Mouse (Mus musculus) heart, embryonic 14.5 days (tissue): ENCODE measurements around the gene Gadd45a. TPM values are rescaled to one million over a fixed set of nuclear protein-coding genes. Genes with fewer than 3 reads are reported as not detected.

Experiments
- ATAC-seq: fragments of 200-750 bp; cut with Nextera tagmentation; 2 replicates; pipeline ENCODE4 v1.8.0; 2017; ENCODE audit warnings: low read depth, moderate TSS enrichment; ENCODE audit not compliant: insufficient number of reproducible peaks, insufficient read depth, low FRiP score
- H3K27ac ChIP-seq, 2 experiments: fragments of 200-500 bp in 1 of 2; fragments of 300-500 bp in 1 of 2; sonication (generic) in 1 of 2; replicated peaks in 1 of 2; 2 replicates each; pipeline ENCODE4 v1.5.1; 2012 to 2014; ENCODE audit warnings: low read depth in 2 of 2, low read length in 2 of 2, control low read depth in 1 of 2, mild to moderate bottlenecking in 1 of 2, mixed read lengths in 1 of 2; ENCODE audit not compliant: control insufficient read depth in 1 of 2, insufficient read depth in 1 of 2
- H3K27me3 ChIP-seq: fragments of 300-500 bp; sonication (generic); 2 replicates; pipeline ENCODE4 v1.6.1; 2014; ENCODE audit warnings: mild to moderate bottlenecking, low read length, control low read depth; ENCODE audit not compliant: control insufficient read depth, insufficient read depth
- H3K36me3 ChIP-seq: fragments of 300-500 bp; sonication (generic); 2 replicates; pipeline ENCODE4 v1.6.1; 2014; ENCODE audit warnings: mild to moderate bottlenecking, control low read depth, low read length, mixed read lengths; ENCODE audit not compliant: control insufficient read depth, insufficient read depth
- H3K4me1 ChIP-seq, 2 experiments: fragments of 200-500 bp in 1 of 2; fragments of 300-500 bp in 1 of 2; sonication (generic) in 1 of 2; 2 replicates each; pipeline ENCODE4 v1.6.1; 2012 to 2014; ENCODE audit warnings: low read length in 2 of 2, control low read depth in 1 of 2, mixed read lengths in 1 of 2; ENCODE audit not compliant: control insufficient read depth in 2 of 2, insufficient read depth in 2 of 2
- H3K4me2 ChIP-seq: fragments of 300-500 bp; sonication (generic); 2 replicates; pipeline ENCODE4 v1.6.1; 2014; ENCODE audit warnings: mild to moderate bottlenecking, low read length
- H3K4me3 ChIP-seq, 2 experiments: fragments of 200-500 bp in 1 of 2; fragments of 300-500 bp in 1 of 2; sonication (generic) in 1 of 2; 2 replicates each; pipeline ENCODE4 v1.5.1; 2012 to 2014; ENCODE audit warnings: low read length in 2 of 2, mild to moderate bottlenecking in 2 of 2, control low read depth in 1 of 2, low read depth in 1 of 2, moderate library complexity in 1 of 2; ENCODE audit not compliant: control insufficient read depth in 1 of 2, insufficient read depth in 1 of 2
- H3K9ac ChIP-seq: fragments of 300-500 bp; sonication (generic); 2 replicates; pipeline ENCODE4 v1.6.1; 2014; ENCODE audit warnings: mild to moderate bottlenecking, low read length
- H3K9me3 ChIP-seq: fragments of 300-500 bp; sonication (generic); 2 replicates; pipeline ENCODE4 v1.6.1; 2016; ENCODE audit warnings: low read length, control low read depth; ENCODE audit not compliant: control insufficient read depth
- WGBS: fragments of 180-500 bp; shearing (Covaris S2); extraction: QIAGEN DNeasy Blood & Tissue Kit; methylation state at CpG from one replicate; pipeline ENCODE4 v1.1.7; 2014; 5-methylcytosine and 5-hydroxymethylcytosine counted together
- polyA plus RNA-seq: library from polyadenylated mRNA; unstranded; fragments of >200 nt; fragmentation: Nextera tagmentation; extraction: Ambion mirVana; gene quantifications from 2 replicates; pipeline ENCODE4 v1.2.1, GENCODE M21; 2014

The Gadd45a gene
- polyA plus RNA-seq, 1 experiment from 2014 or later, result 4.4 TPM

- Histone ChIP-seq H3K4me1 (peaks cover 2 to 3% of the 10 kb centered on the region in 2 experiments; a peak in 2 of 4 replicates), H3K4me3 (no peak overlapping the region), H3K27ac (no peak overlapping the region), H3K9ac (no peak overlapping the region), H3K9me3 (no peaks in the 10 kb centered on the region), H3K27me3 (no peaks in the 10 kb centered on the region), H3K36me3 (no peaks in the 10 kb centered on the region), H3K4me2 (no peak overlapping the region)
- WGBS, result 78% methylated on average over 7 of the region's 7 CpGs
- no peak for ATAC-seq
These were observed 26.7 kb downstream of the Gadd45a start for GRCm38 (mm10) chr6:67010370-67011216.

GRCm38 (mm10) chr6:67009888-67010287 is 27.4 kb downstream of the Gadd45a start:
- Histone ChIP-seq H3K36me3 (no peaks in the 10 kb centered on the region), H3K4me3 (no peak overlapping the region), H3K9ac (no peak overlapping the region), H3K27me3 (no peaks in the 10 kb centered on the region), H3K9me3 (no peaks in the 10 kb centered on the region), H3K4me1 (peaks cover 2 to 3% of the 10 kb centered on the region in 2 experiments; a peak in 2 of 4 replicates), H3K4me2 (no peak overlapping the region), H3K27ac (no peak overlapping the region)
- no peak for ATAC-seq
- WGBS, result 89% methylated on average over 3 of the region's 3 CpGs

DNA sequence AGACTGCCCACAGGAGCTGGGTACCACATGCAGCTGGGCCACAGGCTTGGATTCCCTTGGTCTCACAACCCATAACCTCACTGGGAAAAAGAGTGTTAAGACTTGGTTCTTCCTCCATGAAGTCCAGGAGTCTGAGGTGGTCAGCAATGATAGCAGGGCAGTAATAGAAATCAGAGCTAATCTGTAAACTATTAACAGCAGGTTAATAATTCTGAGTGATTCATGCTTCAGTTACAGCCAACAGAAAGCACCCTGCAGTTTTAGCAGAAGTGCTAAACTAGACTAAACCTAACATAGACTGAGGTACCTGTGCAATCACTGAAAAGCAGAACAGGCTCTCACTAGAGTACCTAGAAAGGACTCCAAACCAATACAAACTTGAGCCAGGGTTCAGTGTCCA is 37.5 kb downstream of the Gadd45a start:
- no peak overlapping the region for H3K9ac ChIP-seq
- H3K27me3 ChIP-seq, result no peaks in the 10 kb centered on the region
- H3K36me3 ChIP-seq, result no peaks in the 10 kb centered on the region
- H3K4me1 ChIP-seq, result no peaks in the 10 kb centered on the region
- no peak overlapping the region for H3K4me3 ChIP-seq
- no peak overlapping the region for H3K4me2 ChIP-seq
- ATAC-seq, result no peak
- no peaks in the 10 kb centered on the region for H3K9me3 ChIP-seq
- H3K27ac ChIP-seq, result no peak overlapping the region

DNA sequence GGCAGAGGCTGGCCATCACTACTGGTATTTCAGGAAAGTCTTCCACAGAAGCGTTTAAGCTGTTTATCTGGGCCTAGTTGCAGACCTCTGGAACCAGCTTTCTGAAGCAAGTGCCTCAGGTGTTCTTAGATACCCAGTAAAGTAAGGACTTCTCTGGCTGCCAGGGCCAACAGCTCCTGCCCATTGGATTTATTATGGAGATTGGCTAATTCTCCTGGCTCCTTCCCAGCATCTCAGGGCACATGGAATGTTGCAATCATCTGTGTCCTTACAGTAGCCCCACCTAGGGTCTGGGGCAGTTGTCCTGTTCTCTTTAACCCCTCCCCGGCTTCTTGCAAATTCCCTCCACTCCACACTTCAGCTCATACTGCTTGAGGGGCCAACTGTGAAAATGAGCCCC is 38.6 kb downstream of the Gadd45a start:
- ATAC-seq, result no peak
- no peak overlapping the region for H3K27ac ChIP-seq

DNA sequence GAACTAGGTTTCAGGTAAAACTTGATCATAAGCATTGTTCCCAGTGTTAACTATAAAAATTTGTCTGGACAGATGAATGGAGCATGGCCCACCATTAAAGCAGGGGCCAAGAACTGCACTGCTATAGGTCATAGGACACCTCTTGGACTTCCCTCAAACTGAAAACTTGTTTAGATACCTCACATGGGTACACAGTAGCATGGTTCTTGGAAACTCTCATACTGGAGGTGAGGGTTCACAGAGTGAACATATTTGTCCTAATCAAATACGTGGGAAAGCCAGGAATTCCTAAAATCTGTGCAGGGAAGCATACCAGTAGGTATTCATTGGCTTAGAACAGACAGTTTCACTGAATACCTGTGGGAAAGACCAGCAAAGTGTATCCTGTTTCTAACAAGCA is 41.0 kb downstream of the Gadd45a start:
- 86% methylated on average over 1 of the region's 1 CpGs for WGBS
- H3K4me2 ChIP-seq, result no peak overlapping the region

More for the DNA sequence above, 38.6 kb downstream of the Gadd45a start:
- H3K4me3 ChIP-seq, result no peak overlapping the region
- no peaks in the 10 kb centered on the region for H3K4me1 ChIP-seq
- H3K4me2 ChIP-seq, result no peak overlapping the region
- no peaks in the 10 kb centered on the region for H3K27me3 ChIP-seq
- 70% methylated on average over 2 of the region's 2 CpGs for WGBS
- no peaks in the 10 kb centered on the region for H3K9me3 ChIP-seq
- H3K36me3 ChIP-seq, result no peaks in the 10 kb centered on the region
- H3K9ac ChIP-seq, result no peak overlapping the region

GRCm38 (mm10) chr6:66995825-66996224 is 41.4 kb downstream of the Gadd45a start:
- Histone ChIP-seq H3K27me3 (no peaks in the 10 kb centered on the region), H3K4me3 (no peak overlapping the region), H3K36me3 (no peaks in the 10 kb centered on the region), H3K27ac (no peak overlapping the region), H3K9me3 (no peaks in the 10 kb centered on the region), H3K4me1 (peaks cover 10 to 11% of the 10 kb centered on the region in 2 experiments), H3K9ac (no peak overlapping the region), H3K4me2 (no peak overlapping the region)
- 86% methylated on average over 1 of the region's 1 CpGs for WGBS
- no peak for ATAC-seq

More for the DNA sequence above, 41.0 kb downstream of the Gadd45a start:
- Histone ChIP-seq H3K9ac (no peak overlapping the region), H3K4me1 (peaks cover 10 to 11% of the 10 kb centered on the region in 2 experiments), H3K4me3 (no peak overlapping the region), H3K27ac (no peak overlapping the region), H3K36me3 (no peaks in the 10 kb centered on the region), H3K27me3 (no peaks in the 10 kb centered on the region), H3K9me3 (no peaks in the 10 kb centered on the region)
- no peak for ATAC-seq

DNA sequence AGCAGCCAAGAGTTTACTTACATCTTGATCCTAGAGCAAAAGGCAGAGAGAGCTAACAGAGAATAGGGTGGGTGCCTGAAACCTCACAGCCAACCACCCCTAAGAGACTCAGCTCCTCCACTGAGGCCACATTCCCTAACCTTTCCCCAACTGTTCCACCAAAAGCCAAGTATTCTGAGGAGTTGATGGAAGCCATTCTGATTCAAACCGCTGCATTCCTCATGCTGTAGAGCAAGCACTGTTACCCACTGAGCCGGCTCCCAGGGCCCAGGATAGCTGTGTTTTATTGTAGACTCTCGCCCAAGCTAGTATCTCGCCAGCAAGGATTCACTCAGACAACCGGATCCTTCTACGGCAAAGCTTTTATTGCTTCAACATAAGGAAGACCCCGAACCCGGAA is 42.3 kb downstream of the Gadd45a start:
- WGBS, result 94% methylated on average over 8 of the region's 8 CpGs
- Histone ChIP-seq H3K27me3 (no peaks in the 10 kb centered on the region), H3K9ac (no peak overlapping the region), H3K4me1 (peaks cover 10 to 11% of the 10 kb centered on the region in 2 experiments), H3K36me3 (no peaks in the 10 kb centered on the region), H3K9me3 (no peaks in the 10 kb centered on the region), H3K4me3 (no peak overlapping the region), H3K27ac (no peak overlapping the region), H3K4me2 (no peak overlapping the region)
- ATAC-seq, result no peak

DNA sequence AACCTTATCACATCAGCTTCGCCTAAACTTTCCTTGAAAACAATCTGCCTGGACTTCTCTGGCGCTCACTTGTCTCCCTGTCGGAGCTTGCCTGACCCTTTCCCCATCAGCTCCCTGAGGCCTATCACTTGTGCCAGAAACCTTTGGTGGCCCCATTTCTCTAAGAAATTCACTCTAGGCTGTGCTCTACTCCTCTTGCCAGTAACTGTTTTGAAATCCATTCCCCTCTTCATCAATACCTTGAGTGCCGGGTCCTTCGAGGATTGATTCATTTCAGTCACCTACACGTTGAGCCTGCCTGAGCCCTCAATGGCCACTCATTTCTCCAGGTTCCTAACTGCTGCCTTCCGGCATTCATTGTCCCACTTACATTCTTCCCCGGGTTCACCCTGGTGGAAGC is 44.5 kb downstream of the Gadd45a start:
- no peaks in the 10 kb centered on the region for H3K9me3 ChIP-seq
- H3K4me2 ChIP-seq, result peak overlapping the region; percentile 11
- H3K36me3 ChIP-seq, result no peaks in the 10 kb centered on the region
- no peaks in the 10 kb centered on the region for H3K27me3 ChIP-seq
- H3K9ac ChIP-seq, result no peak overlapping the region
- no peak overlapping the region for H3K27ac ChIP-seq
- no peak for ATAC-seq
- WGBS, result 65% methylated on average over 8 of the region's 8 CpGs
- peaks cover 10 to 11% of the 10 kb centered on the region in 2 experiments for H3K4me1 ChIP-seq
- H3K4me3 ChIP-seq, result no peak overlapping the region
